Mouse (Mus musculus) cerebellum, postnatal 4 days (tissue): Measurements from ENCODE around the gene Kif16b.
A peak's percentile ranks its signal among the peaks of the same experiment; 100 is the strongest.

Source experiments
- DNase-seq, 2 experiments: peaks; one replicate each; pipeline ENCODE4 v3.0.0; 2022; ENCODE audit warnings: low spot score in 2 of 2, mixed read lengths in 1 of 2

Gene Kif16b

GRCm38 (mm10) chr2:142668426-142668825 is 232.9 kb downstream of the Kif16b start:
- DNase-seq: no peak

DNA sequence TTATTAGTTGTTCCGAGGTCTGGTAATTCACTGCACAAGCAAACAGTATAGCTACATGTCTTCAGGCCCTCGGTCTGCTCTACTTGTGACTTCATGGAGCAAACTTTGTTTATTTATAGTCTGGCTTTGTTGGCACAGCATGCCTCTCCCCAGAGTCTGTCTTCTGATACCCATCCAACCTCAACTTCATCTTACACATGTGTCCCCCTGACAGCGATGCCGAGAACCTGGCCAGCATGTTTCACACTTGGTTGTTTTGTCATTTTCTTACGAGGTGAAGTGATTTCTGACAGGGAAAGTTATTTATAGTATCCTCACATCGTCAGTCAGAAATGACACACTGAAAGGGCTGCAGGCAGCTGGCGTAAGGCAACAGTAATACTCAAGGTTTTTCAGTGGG is 249.7 kb downstream of the Kif16b start:
- DNase-seq: no peak

- DNase-seq: no peak
These were observed 253.3 kb downstream of the Kif16b start for GRCm38 (mm10) chr2:142648023-142648453.

- no peak for DNase-seq
These were observed 254.5 kb downstream of the Kif16b start for GRCm38 (mm10) chr2:142646863-142647262.

GRCm38 (mm10) chr2:142641766-142642165 is 259.6 kb downstream of the Kif16b start:
- DNase-seq: no peak

DNA sequence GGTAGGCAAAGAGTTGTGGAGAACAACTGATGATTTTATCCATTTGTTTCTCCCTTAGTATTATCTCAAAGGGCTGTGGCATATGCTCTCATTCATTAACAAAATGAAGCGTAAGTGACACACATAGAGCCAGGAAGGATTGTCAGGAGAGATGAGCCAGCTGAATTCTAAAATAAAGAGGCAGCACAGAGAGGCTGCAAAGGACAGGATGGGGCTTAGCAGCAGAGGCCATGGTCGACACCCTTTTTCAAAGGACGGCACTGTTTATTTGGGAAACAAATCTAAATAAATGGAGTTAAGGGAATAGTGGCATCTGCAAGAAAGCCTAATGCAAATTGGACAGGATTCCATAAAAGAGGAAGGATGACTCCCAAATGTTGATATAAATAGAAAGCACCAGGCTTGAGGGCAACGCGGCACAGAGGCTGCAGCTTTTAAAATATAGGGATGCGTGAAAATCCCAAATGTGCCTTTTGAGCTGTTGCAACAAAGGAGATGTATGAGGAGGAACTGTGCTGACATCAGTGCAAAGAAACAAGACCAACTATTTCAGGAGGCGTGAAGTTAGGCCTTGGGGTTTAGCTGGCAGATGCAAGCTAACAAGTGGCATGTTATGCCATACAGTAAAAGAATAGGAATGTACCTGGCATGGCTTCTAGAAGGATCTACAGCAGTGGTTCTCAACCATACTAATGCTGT is 265.6 kb downstream of the Kif16b start:
- no peak for DNase-seq

DNA sequence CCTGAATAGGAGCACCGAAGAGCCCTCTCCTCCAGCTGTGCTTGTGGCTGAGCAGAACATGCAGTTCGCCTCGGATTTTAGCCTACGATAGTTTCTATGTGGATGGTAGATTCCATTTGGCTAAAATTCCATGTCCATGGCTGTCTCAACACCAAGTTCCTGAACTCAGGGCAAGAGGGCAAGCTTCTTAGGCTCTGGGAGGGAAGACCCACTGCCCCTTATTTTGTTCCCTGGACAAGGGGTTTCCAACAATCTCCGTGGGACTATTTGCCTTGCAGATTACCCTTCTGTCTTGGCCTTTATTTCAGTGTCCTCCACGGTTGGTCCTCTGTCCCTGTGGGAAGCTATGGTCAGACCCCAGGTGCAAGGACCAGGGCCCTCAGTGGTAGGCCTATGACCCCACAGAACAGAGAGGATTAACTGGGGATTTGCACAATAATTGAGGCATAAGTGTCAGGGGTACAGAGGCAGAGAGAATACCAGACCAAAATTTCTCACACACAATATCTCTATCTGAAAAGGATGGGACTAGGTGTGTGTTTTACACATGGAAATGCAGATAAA is 267.3 kb downstream of the Kif16b start:
- no peak for DNase-seq

GRCm38 (mm10) chr2:142629523-142630312 is 271.6 kb downstream of the Kif16b start:
- no peak for DNase-seq

DNA sequence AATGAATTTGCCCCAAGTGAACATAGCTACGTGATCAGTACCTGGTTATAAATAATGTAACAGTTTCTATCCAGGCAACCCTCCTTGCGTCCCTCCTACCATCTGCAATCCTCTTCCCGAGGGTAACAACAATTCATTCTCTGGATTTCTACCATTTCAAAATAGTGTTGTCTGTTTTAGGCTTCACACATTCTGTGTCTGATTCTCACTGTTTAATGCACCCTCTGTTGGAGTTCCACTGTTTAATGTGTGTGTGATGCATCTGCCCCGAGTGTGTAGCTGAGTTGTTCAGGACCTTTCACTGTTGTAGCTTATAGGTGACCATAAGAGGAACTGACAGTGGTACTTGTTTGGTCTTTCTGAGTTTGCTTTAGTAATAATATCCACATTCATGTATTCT is 275.6 kb downstream of the Kif16b start:
- DNase-seq: no peak

DNA sequence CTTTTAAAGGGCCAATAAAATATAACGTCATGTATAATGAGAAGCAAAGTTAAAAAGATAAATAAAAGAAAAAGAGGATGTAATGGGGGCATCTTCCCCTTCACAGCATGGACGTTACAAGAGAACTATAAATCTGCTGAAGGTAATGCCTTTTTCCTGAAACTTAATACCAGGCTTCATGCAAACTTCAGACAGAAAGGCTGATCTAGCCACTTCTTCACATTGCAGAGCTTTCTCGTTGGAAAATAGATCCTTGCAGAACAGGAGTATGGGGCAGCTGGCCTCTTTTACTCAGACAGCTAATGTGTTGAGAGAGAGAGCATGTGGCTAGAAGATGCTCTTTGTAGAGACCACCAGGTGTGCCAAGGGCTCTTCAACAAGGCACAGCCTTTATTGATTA is 276.2 kb downstream of the Kif16b start:
- no peak for DNase-seq

- DNase-seq: no peak
These were observed 277.1 kb downstream of the Kif16b start for GRCm38 (mm10) chr2:142624254-142624653.

DNA sequence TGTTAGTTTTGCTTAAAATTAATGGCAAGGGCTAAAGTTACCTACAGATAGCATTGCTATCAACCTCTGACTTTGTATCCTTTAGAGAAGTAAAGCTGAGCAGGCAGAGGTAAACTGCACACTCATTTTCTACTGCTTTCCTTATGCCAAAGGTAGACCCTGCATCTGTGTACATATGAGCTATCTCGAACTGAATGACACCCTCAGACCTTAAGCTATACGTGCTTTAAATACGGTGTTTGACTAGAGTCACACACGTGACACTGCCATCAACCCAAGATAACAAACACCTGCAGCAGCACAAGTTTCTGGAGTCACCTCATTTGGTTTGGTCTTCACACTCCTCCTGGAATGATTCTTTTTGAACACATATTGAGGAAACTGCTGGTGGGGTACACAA is 280.2 kb downstream of the Kif16b start:
- no peak for DNase-seq

GRCm38 (mm10) chr2:142619926-142620325 is 281.4 kb downstream of the Kif16b start:
- DNase-seq: no peak

DNA sequence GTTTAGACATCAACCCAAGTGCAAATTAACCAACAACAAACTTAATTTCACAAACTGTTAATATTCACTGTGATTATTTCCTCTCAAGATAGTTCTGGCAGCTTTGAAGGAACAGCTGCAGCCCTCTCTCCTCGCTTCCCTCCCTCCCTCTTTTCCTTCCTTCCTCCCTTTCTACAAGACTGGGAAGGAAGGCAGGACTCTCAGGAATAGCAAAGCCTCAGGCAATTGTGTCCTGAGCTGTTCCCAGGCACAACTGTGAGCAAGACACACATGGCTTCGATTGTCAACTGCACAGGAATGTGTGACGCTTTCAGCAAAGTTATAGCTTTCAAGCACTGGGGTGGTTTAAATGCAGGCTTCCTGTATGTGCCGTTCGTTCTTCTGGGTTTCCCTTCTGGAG is 286.8 kb downstream of the Kif16b start:
- no peak for DNase-seq

- no peak for DNase-seq
These were observed 288.9 kb downstream of the Kif16b start for GRCm38 (mm10) chr2:142612359-142612953.

DNA sequence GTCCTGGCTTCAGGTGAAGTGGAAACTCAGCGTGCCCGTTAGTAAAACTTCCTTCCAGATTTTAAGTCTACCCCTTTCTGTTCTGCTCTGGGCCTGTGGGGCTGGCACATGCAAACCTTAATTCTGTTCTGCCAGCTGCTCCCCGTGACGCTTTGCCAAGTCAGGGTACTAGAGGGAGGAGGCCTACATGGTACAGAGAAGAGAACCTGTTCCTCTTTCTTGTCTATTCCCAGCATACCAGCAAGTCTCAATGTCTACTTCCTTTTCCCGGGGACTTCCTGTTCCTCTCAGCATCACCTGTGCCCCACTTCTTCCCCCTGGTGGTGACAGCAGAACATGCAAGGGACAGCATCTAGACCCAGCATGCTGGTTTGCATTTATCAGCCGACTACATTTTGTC is 290.2 kb downstream of the Kif16b start:
- peak in 1 of 2 experiments; percentile 67 for DNase-seq

- DNase-seq: no peak
These were observed 291.1 kb downstream of the Kif16b start for GRCm38 (mm10) chr2:142610206-142610605.

DNA sequence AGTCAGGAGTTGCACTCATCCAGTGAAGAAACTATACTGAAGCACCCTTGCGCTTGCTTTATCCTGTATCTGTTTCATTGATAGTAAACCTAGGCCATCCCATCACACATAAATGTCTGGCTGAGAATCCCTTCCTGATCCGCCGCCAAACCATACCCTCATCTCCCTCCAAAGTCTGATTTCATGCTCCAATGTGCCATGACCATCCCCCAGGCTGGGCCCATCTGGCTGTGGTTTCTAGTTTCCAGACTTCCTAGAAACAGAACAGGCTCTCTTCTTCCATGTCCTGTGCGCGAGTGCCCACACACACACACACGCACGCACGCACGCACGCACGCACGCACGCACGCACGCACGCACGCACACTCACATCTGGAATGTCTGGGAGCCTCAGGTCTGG is 292.6 kb downstream of the Kif16b start:
- DNase-seq: peak in 1 of 2 experiments; percentile 72

DNA sequence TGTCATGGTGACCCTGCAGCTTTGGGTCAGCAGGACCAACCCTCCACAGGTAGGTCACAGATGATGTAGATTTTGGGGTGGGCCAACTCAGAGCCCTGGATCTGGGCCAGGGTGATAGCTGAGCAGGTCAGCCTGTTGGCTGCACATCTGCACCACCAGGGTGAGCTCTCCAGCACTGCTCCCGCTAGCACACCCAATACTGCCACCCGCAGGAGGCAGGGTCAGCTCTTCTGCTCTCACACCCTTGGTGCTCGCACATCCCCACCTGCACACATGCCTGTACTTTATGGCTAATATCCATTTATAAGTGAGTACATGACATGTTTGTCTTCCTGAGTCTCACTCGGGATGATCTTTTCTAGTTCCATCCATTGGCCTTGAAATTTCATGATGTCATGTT is 296.6 kb downstream of the Kif16b start:
- DNase-seq: no peak

DNA sequence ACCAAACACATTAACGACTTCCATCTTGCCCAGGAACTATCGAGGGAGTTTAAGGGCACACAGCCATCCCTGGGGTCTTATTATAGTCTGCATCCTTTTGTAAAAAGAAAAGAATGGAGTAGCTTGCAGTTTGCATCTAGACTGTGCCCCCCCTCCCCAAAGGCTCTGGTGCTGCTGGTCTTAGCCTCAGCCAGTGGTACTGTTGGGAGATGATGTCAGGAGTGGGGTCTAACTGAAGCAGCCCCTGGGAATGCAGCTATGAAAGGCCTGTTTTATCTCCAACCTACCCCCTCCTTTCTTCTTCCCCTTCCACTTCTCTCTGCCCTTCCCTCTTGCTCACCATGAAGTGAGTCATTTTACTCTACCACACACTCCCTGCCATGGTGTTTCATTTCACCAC is 298.1 kb downstream of the Kif16b start:
- no peak for DNase-seq

DNA sequence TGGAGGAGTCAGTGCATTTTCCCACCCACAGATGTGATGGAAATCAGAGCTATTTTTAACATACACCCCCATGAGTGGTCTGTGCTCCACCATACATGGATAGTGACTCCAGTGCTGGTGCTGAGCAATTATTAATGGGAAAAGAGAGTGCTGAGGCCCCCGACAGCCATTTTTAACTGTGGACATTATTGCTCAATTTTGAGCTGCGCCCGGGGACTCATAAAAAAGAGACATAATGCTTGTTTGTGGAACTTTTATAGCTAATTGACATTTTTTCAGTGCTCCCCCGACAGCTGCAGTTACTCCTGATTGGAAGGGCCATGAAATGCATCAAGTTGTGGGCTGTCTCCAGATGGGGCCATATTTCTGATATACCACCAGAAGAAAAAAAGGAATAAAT is 302.1 kb downstream of the Kif16b start:
- no peak for DNase-seq
